Mouse (Mus musculus) liver, embryonic 13.5 days (tissue): ENCODE measurements at regions not wholly inside any gene's neighbourhood (a gene's known extent, or its start where the extent isn't known, plus 50 kb on each side); places are given as distances from the start of the nearest gene placed in this dataset.
A peak's percentile ranks its signal among the peaks of the same experiment; 100 is the strongest.

ENCODE experiments used
- ATAC-seq: fragments of 200-750 bp; cut with Nextera tagmentation; 2 replicates; pipeline ENCODE4 v1.8.0; 2017; ENCODE audit warnings: low read depth, mild to moderate bottlenecking, moderate number of reproducible peaks, moderate library complexity
- DNase-seq: peaks from one replicate; pipeline ENCODE4 v3.0.0; 2022
- H3K27ac ChIP-seq: fragments of 300-500 bp; sonication (generic); 2 replicates; pipeline ENCODE4 v1.5.1; 2015; ENCODE audit warnings: moderate library complexity, mild to moderate bottlenecking, inconsistent platforms
- H3K27me3 ChIP-seq: fragments of 300-500 bp; sonication (generic); 2 replicates; pipeline ENCODE4 v1.6.1; 2015; ENCODE audit warnings: mild to moderate bottlenecking, inconsistent platforms
- H3K36me3 ChIP-seq: fragments of 300-500 bp; sonication (generic); 2 replicates; pipeline ENCODE4 v1.6.1; 2015; ENCODE audit warnings: mild to moderate bottlenecking, inconsistent platforms
- H3K4me1 ChIP-seq: fragments of 300-500 bp; sonication (generic); replicated peaks from 2 replicates; pipeline ENCODE4 v1.6.1; 2015; ENCODE audit warnings: inconsistent platforms
- H3K4me2 ChIP-seq: fragments of 300-500 bp; sonication (generic); 2 replicates; pipeline ENCODE4 v1.6.1; 2015; ENCODE audit warnings: inconsistent platforms, mild to moderate bottlenecking, moderate library complexity
- H3K4me3 ChIP-seq: fragments of 300-500 bp; sonication (generic); replicated peaks from 2 replicates; pipeline ENCODE4 v1.5.1; 2015; ENCODE audit warnings: mild to moderate bottlenecking, inconsistent platforms
- H3K9ac ChIP-seq: fragments of 300-500 bp; sonication (generic); 2 replicates; pipeline ENCODE4 v1.6.1; 2015; ENCODE audit warnings: mild to moderate bottlenecking, inconsistent platforms
- H3K9me3 ChIP-seq: fragments of 300-500 bp; sonication (generic); replicated peaks from 2 replicates; pipeline ENCODE4 v1.6.1; 2016; ENCODE audit warnings: inconsistent platforms
- WGBS: fragments of 180-500 bp; shearing (Covaris S2); methylation state at CpG from one replicate; pipeline ENCODE4 v1.1.7; 2015; ENCODE audit not compliant: insufficient replicate concordance; 5-methylcytosine and 5-hydroxymethylcytosine counted together

GRCm38 (mm10) chr1:157028682-157029081 lies 79.8 kb downstream of the Tex35 start:
- no peak overlapping the region for H3K27ac ChIP-seq
- no peak for DNase-seq
- WGBS, result 79% methylated on average over 3 of the region's 3 CpGs

GRCm38 (mm10) chr1:157027681-157028080 lies 80.8 kb downstream of the Tex35 start:
- Histone ChIP-seq H3K4me3 (no peak overlapping the region), H3K27me3 (no peaks in the 10 kb centered on the region), H3K4me1 (no peaks in the 10 kb centered on the region), H3K9ac (no peak overlapping the region), H3K4me2 (no peak overlapping the region), H3K27ac (no peak overlapping the region), H3K9me3 (no peaks in the 10 kb centered on the region), H3K36me3 (no peaks in the 10 kb centered on the region)
- no peak for ATAC-seq
- WGBS, result 74% methylated on average over 7 of the region's 7 CpGs
- no peak for DNase-seq

More at GRCm38 (mm10) chr1:157028682-157029081, 79.8 kb downstream of the Tex35 start:
- H3K9me3 ChIP-seq, result no peaks in the 10 kb centered on the region
- H3K4me2 ChIP-seq, result no peak overlapping the region
- H3K4me3 ChIP-seq, result no peak overlapping the region
- no peaks in the 10 kb centered on the region for H3K36me3 ChIP-seq
- no peak overlapping the region for H3K9ac ChIP-seq
- no peaks in the 10 kb centered on the region for H3K27me3 ChIP-seq
- no peak for ATAC-seq
- H3K4me1 ChIP-seq, result no peaks in the 10 kb centered on the region

- ATAC-seq, result no peak
- WGBS, result 69% methylated on average over 6 of the region's 6 CpGs
- no peaks in the 10 kb centered on the region for H3K4me1 ChIP-seq
Measured at GRCm38 (mm10) chr1:157023462-157023861, 84.0 kb upstream of the Ralgps2 start.

GRCm38 (mm10) chr1:157022456-157023435 lies 83.3 kb upstream of the Ralgps2 start:
- no peaks in the 10 kb centered on the region for H3K9me3 ChIP-seq
- WGBS, result 76% methylated on average over 12 of the region's 12 CpGs
- H3K36me3 ChIP-seq, result no peaks in the 10 kb centered on the region
- DNase-seq (no peak), ATAC-seq (no peak)
- no peak overlapping the region for H3K9ac ChIP-seq
- H3K4me2 ChIP-seq, result no peak overlapping the region
- H3K4me3 ChIP-seq, result no peak overlapping the region
- peaks cover 5% of the 10 kb centered on the region; the same call in 1 of the 2 replicates for H3K4me1 ChIP-seq
- no peak overlapping the region for H3K27ac ChIP-seq
- H3K27me3 ChIP-seq, result no peaks in the 10 kb centered on the region

More at GRCm38 (mm10) chr1:157023462-157023861, 84.0 kb upstream of the Ralgps2 start:
- no peaks in the 10 kb centered on the region for H3K27me3 ChIP-seq
- H3K9me3 ChIP-seq, result no peaks in the 10 kb centered on the region
- H3K27ac ChIP-seq, result no peak overlapping the region
- no peak overlapping the region for H3K9ac ChIP-seq
- no peak overlapping the region for H3K4me3 ChIP-seq
- no peak overlapping the region for H3K4me2 ChIP-seq
- H3K36me3 ChIP-seq, result no peaks in the 10 kb centered on the region
- DNase-seq, result no peak

GRCm38 (mm10) chr1:157019892-157020291 lies 80.5 kb upstream of the Ralgps2 start:
- Histone ChIP-seq H3K4me3 (no peak overlapping the region), H3K27me3 (no peaks in the 10 kb centered on the region), H3K4me1 (peaks cover 16% of the 10 kb centered on the region), H3K27ac (peak overlapping the region; percentile 1; the same call in 1 of the 2 replicates), H3K9ac (no peak overlapping the region), H3K9me3 (no peaks in the 10 kb centered on the region), H3K4me2 (no peak overlapping the region), H3K36me3 (no peaks in the 10 kb centered on the region)
- DNase-seq, result no peak
- ATAC-seq, result no peak
- 44% methylated on average over 7 of the region's 7 CpGs for WGBS

- Histone ChIP-seq H3K4me2 (no peak overlapping the region), H3K4me3 (no peak overlapping the region), H3K4me1 (peaks cover 22% of the 10 kb centered on the region), H3K27ac (no peak overlapping the region), H3K9me3 (no peaks in the 10 kb centered on the region), H3K9ac (no peak overlapping the region), H3K27me3 (no peaks in the 10 kb centered on the region), H3K36me3 (no peaks in the 10 kb centered on the region)
- 59% methylated on average over 2 of the region's 2 CpGs for WGBS
- no peak for DNase-seq
- no peak for ATAC-seq
Measured at GRCm38 (mm10) chr1:157018726-157019125, 79.3 kb upstream of the Ralgps2 start.

GRCm38 (mm10) chr1:157017198-157017994 lies 78.0 kb upstream of the Ralgps2 start:
- 0 out of 2 replicates have a peak overlapping the region, but pooled peaks have one; percentile 24 for H3K27ac ChIP-seq

GRCm38 (mm10) chr1:157016625-157017024 lies 77.2 kb upstream of the Ralgps2 start:
- Histone ChIP-seq H3K9me3 (no peaks in the 10 kb centered on the region), H3K36me3 (no peaks in the 10 kb centered on the region)
- no peak for DNase-seq

More at GRCm38 (mm10) chr1:157017198-157017994, 78.0 kb upstream of the Ralgps2 start:
- H3K9me3 ChIP-seq, result no peaks in the 10 kb centered on the region
- peaks cover 28% of the 10 kb centered on the region for H3K4me1 ChIP-seq
- no peak overlapping the region for H3K9ac ChIP-seq
- no peaks in the 10 kb centered on the region for H3K27me3 ChIP-seq
- no peak overlapping the region for H3K4me3 ChIP-seq
- no peaks in the 10 kb centered on the region for H3K36me3 ChIP-seq
- 54% methylated on average over 13 of the region's 13 CpGs for WGBS
- DNase-seq, result no peak
- no peak for ATAC-seq
- H3K4me2 ChIP-seq, result no peak overlapping the region

GRCm38 (mm10) chr1:157014532-157015497 lies 75.4 kb upstream of the Ralgps2 start:
- Histone ChIP-seq H3K4me2 (no peak overlapping the region), H3K27ac (no peak overlapping the region), H3K4me3 (no peak overlapping the region), H3K9ac (no peak overlapping the region), H3K36me3 (no peaks in the 10 kb centered on the region), H3K9me3 (no peaks in the 10 kb centered on the region), H3K27me3 (no peaks in the 10 kb centered on the region), H3K4me1 (peaks cover 28% of the 10 kb centered on the region)
- WGBS, result 74% methylated on average over 17 of the region's 17 CpGs
- ATAC-seq, result no peak
- no peak for DNase-seq

More at GRCm38 (mm10) chr1:157016625-157017024, 77.2 kb upstream of the Ralgps2 start:
- no peak for ATAC-seq
- 31% methylated on average over 8 of the region's 8 CpGs for WGBS
- no peaks in the 10 kb centered on the region for H3K27me3 ChIP-seq
- H3K4me3 ChIP-seq, result no peak overlapping the region
- H3K27ac ChIP-seq, result no peak overlapping the region
- peaks cover 28% of the 10 kb centered on the region for H3K4me1 ChIP-seq
- H3K4me2 ChIP-seq, result no peak overlapping the region
- H3K9ac ChIP-seq, result no peak overlapping the region

- no peaks in the 10 kb centered on the region for H3K36me3 ChIP-seq
- H3K27me3 ChIP-seq, result no peaks in the 10 kb centered on the region
- no peak for ATAC-seq
- peaks cover 30% of the 10 kb centered on the region for H3K4me1 ChIP-seq
- WGBS, result 72% methylated on average over 7 of the region's 7 CpGs
- H3K4me3 ChIP-seq, result no peak overlapping the region
- DNase-seq, result no peak
- no peak overlapping the region for H3K4me2 ChIP-seq
- H3K9me3 ChIP-seq, result no peaks in the 10 kb centered on the region
- no peak overlapping the region for H3K9ac ChIP-seq
- 0 out of 2 replicates have a peak overlapping the region, but pooled peaks have one; percentile 9 for H3K27ac ChIP-seq
Measured at GRCm38 (mm10) chr1:157013669-157014048, 74.2 kb upstream of the Ralgps2 start.
